Mouse (Mus musculus): ENCODE data around the gene Srf.

DNA sequence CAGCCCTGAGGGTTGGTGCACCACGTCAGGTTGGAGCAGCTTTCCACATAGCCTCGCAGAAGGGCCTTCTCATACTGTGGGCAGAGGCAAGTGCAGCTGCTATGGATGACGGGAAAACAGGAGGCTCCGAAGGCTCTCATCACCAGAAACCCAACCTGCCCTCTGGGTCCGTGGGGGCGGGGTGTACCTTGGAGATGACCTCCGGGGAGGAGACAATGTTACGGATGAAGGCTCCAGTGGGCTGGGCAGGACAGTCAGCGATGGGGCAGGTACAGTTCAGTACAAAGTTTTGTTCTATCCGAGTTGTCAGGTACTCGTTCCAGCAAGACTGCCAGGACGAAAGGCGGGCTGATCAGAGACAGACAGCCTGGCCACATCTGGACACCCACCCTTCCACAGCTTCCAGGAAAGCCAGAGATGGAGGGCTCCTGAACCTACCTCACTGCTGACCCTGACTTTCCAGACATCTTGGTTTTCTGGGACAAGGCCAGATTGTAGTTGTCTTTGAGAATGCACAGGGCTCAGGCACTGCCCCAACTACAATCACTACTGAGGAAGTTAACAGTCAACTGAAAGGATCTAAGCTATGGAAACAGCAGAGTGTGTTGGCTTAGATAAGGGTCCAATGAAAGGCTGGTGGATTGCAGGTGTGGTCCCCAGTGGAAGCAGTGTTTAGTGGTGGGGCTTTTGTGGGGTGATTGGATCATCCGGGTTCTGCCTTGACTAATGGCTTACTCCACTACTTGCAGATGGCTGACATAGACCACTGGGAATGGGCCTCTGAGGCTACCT, 51.9 kb downstream of the Srf start:
- TF ChIP-seq CTCF (conservative IDR thresholded peaks at IDR 0.05; ENCODE audit: low read length) (no peak), NANOG (IDR thresholded peaks at IDR 0.05; ENCODE audit: borderline replicate concordance, low read length) (no peak), POU5F1 (IDR thresholded peaks at IDR 0.05; ENCODE audit: borderline replicate concordance, low read length) (no peak)

Measured in E14TG2a.4 (cell line).